Mouse (Mus musculus): ENCODE measurements around the gene A3galt2.

A3galt2 gene

GRCm38 (mm10) chr4:128795596-128795995 is 40.4 kb downstream of the A3galt2 start:
- DNase-seq (ENCODE audit: low spot score in 2 of 2) = no peak

- DNase-seq (ENCODE audit: low spot score in 2 of 2) = no peak
Measured at GRCm38 (mm10) chr4:128796788-128797187, 41.6 kb downstream of the A3galt2 start.

GRCm38 (mm10) chr4:128801675-128802465 is 46.7 kb downstream of the A3galt2 start:
- DNase-seq (ENCODE audit: low spot score in 2 of 2) = no peak

- no peak for DNase-seq (ENCODE audit: low spot score in 2 of 2)
Measured at GRCm38 (mm10) chr4:128803569-128803968, 48.4 kb downstream of the A3galt2 start.

GRCm38 (mm10) chr4:128804426-128805149 is 49.4 kb downstream of the A3galt2 start:
- no peak for DNase-seq (ENCODE audit: low spot score in 2 of 2)

- peak in 1 of 2 experiments; percentile 36 for DNase-seq (ENCODE audit: low spot score in 2 of 2)
Measured at GRCm38 (mm10) chr4:128805150-128806042, 50.2 kb downstream of the A3galt2 start.

GRCm38 (mm10) chr4:128806043-128806826 is 51.1 kb downstream of the A3galt2 start, which contains the start of gene Zfp362:
Zfp362 (minus strand) TSS chr4:128806045.
- no peak for DNase-seq (ENCODE audit: low spot score in 2 of 2)

GRCm38 (mm10) chr4:128806827-128807179 is 51.6 kb downstream of the A3galt2 start:
- peak in 1 of 2 experiments; percentile 48 for DNase-seq (ENCODE audit: low spot score in 2 of 2)

- DNase-seq (ENCODE audit: low spot score in 2 of 2) = peak; percentile 80 to 91
Measured at GRCm38 (mm10) chr4:128811382-128812056, 56.4 kb downstream of the A3galt2 start.

- no peak for DNase-seq (ENCODE audit: low spot score in 2 of 2)
Measured at GRCm38 (mm10) chr4:128817011-128817410, 61.8 kb downstream of the A3galt2 start.
